Mouse (Mus musculus) stomach, embryonic 16.5 days (tissue): ENCODE measurements at regions not wholly inside any gene's neighbourhood (a gene's known extent, or its start where the extent isn't known, plus 50 kb on each side); places are given as distances from the start of the nearest gene placed in this dataset.

Experiments used
- ATAC-seq: fragments of 200-750 bp; cut with Nextera tagmentation; 2 replicates; pipeline ENCODE4 v1.8.0; 2017; ENCODE audit warnings: moderate number of reproducible peaks, moderate TSS enrichment; ENCODE audit not compliant: insufficient read depth, low FRiP score
- H3K27ac ChIP-seq: fragments of 300-500 bp; sonication (generic); 2 replicates; pipeline ENCODE4 v1.5.1; 2014; ENCODE audit warnings: low read length
- H3K27me3 ChIP-seq: fragments of 300-500 bp; sonication (generic); 2 replicates; pipeline ENCODE4 v1.6.1; 2014; ENCODE audit warnings: low read length, control low read depth, mixed read lengths; ENCODE audit not compliant: control insufficient read depth, insufficient read depth
- H3K36me3 ChIP-seq: fragments of 300-500 bp; sonication (generic); 2 replicates; pipeline ENCODE4 v1.6.1; 2014; ENCODE audit warnings: low read length; ENCODE audit not compliant: control insufficient read depth, insufficient read depth
- H3K4me1 ChIP-seq: fragments of 300-500 bp; sonication (generic); 2 replicates; pipeline ENCODE4 v1.6.1; 2014; ENCODE audit warnings: low read length, control low read depth, mixed read lengths; ENCODE audit not compliant: control insufficient read depth, insufficient read depth
- H3K4me2 ChIP-seq: fragments of 300-500 bp; sonication (generic); 2 replicates; pipeline ENCODE4 v1.6.1; 2014; ENCODE audit warnings: low read depth, low read length, mixed read lengths
- H3K4me3 ChIP-seq: fragments of 300-500 bp; sonication (generic); replicated peaks from 2 replicates; pipeline ENCODE4 v1.5.1; 2014; ENCODE audit warnings: mild to moderate bottlenecking, low read length
- H3K9ac ChIP-seq: fragments of 300-500 bp; sonication (generic); 2 replicates; pipeline ENCODE4 v1.6.1; 2014; ENCODE audit warnings: low read length
- H3K9me3 ChIP-seq: fragments of 300-500 bp; sonication (generic); replicated peaks from 2 replicates; pipeline ENCODE4 v1.6.1; 2016; ENCODE audit warnings: low read length, control low read depth; ENCODE audit not compliant: control insufficient read depth
- WGBS: fragments of 180-500 bp; shearing (Covaris S2); extraction: QIAGEN DNeasy Blood & Tissue Kit; methylation state at CpG from one replicate; pipeline ENCODE4 v1.1.7; 2014; 5-methylcytosine and 5-hydroxymethylcytosine counted together

DNA sequence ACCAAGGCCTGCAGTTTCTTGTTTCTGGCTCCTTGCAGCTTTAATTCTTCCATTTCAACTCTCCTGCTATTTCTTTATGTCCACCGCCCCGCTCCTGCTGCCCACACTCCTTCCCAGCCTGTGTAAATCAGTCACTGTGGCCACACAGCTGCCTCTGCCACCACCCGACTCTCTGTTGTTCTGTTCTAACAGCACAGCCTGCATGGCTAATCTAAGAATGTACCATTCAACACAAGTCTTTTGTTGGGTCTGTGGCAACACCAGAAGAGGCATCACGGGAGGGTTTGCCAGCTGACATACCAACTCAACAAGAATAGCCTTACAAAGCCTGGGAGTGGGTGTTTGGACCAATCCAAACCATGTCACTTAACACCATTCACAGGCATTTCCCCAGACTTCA lies 264.9 kb upstream of the Pum3 start:
- H3K9ac ChIP-seq: no peak overlapping the region
- H3K27me3 ChIP-seq: no peaks in the 10 kb centered on the region
- H3K4me3 ChIP-seq: no peak overlapping the region
- no peaks in the 10 kb centered on the region for H3K9me3 ChIP-seq
- no peaks in the 10 kb centered on the region for H3K36me3 ChIP-seq
- no peak for ATAC-seq
- H3K4me1 ChIP-seq: no peaks in the 10 kb centered on the region
- 82% methylated on average over 4 of the region's 4 CpGs for WGBS
- no peak overlapping the region for H3K27ac ChIP-seq
- no peak overlapping the region for H3K4me2 ChIP-seq

DNA sequence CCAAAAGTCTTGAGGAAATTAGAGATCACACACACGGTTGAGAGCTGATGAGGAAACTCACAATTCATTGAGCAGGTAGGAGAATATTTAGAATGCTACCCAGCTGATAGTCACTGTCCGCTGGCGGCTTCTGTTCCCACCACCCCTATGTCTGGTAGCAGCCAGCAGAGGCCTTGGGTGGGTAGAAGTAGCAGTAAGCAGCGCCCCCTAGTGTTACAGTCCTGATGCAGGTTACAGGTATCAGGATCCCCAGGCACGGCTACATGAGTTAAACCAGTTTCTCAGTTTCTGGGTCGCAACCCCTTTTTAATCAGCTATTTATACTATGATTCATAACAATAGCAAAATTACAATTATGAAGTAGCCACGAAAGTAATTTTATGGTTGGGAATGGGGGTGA lies 264.1 kb upstream of the Pum3 start:
- H3K4me3 ChIP-seq: no peak overlapping the region
- H3K27me3 ChIP-seq: no peaks in the 10 kb centered on the region
- H3K4me2 ChIP-seq: no peak overlapping the region
- 78% methylated on average over 7 of the region's 7 CpGs for WGBS
- H3K9ac ChIP-seq: no peak overlapping the region
- H3K4me1 ChIP-seq: no peaks in the 10 kb centered on the region
- H3K27ac ChIP-seq: no peak overlapping the region
- H3K9me3 ChIP-seq: no peaks in the 10 kb centered on the region
- ATAC-seq: no peak
- H3K36me3 ChIP-seq: no peaks in the 10 kb centered on the region

DNA sequence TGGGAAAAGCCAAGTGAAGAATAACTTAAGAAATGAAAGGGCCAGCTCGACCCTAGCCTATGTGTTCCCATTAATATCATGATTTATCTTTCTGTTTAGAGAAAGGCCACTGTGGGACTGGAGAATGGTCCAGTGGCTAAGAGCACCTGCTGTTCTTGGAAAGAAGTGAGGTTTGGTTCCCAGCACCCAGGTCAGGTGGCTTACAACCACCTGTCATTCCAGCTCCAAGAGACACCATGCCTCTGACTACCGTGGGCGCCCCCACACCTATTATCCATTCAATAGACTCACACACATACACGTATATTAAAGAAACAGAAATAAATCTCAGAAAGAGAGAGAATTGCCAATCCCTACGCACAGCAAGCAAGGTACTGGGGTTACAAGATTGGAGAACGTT lies 263.3 kb upstream of the Pum3 start:
- no peak overlapping the region for H3K4me2 ChIP-seq
- no peak overlapping the region for H3K27ac ChIP-seq
- H3K9me3 ChIP-seq: no peaks in the 10 kb centered on the region
- H3K9ac ChIP-seq: no peak overlapping the region
- WGBS: 84% methylated on average over 6 of the region's 6 CpGs
- H3K27me3 ChIP-seq: no peaks in the 10 kb centered on the region
- ATAC-seq: no peak
- no peaks in the 10 kb centered on the region for H3K4me1 ChIP-seq
- H3K36me3 ChIP-seq: no peaks in the 10 kb centered on the region
- no peak overlapping the region for H3K4me3 ChIP-seq

DNA sequence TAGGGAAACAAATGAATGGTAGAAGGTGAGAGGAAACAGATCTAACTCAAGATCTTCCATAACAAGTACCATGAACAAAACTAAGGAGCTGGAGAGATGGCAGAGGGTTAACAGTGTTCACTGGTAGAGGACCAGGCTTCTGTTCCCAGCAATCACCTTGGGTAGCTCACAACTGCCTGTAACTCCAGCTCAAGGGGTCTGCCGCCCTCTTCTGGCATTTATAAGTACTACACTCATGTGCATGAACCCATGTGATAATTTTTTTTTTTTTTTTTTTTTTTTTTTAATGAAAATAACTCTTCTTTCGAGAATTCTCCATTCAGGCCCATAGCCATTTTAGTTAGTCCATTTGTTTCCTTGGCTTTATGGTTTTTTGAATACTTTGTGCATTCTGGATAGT lies 253.8 kb upstream of the Pum3 start:
- H3K27me3 ChIP-seq: no peaks in the 10 kb centered on the region
- H3K4me1 ChIP-seq: no peaks in the 10 kb centered on the region
- ATAC-seq: no peak
- no peaks in the 10 kb centered on the region for H3K9me3 ChIP-seq
- no peak overlapping the region for H3K9ac ChIP-seq
- 50% methylated on average over 2 of the region's 2 CpGs for WGBS
- no peaks in the 10 kb centered on the region for H3K36me3 ChIP-seq
- no peak overlapping the region for H3K4me2 ChIP-seq
- H3K4me3 ChIP-seq: no peak overlapping the region
- H3K27ac ChIP-seq: no peak overlapping the region

DNA sequence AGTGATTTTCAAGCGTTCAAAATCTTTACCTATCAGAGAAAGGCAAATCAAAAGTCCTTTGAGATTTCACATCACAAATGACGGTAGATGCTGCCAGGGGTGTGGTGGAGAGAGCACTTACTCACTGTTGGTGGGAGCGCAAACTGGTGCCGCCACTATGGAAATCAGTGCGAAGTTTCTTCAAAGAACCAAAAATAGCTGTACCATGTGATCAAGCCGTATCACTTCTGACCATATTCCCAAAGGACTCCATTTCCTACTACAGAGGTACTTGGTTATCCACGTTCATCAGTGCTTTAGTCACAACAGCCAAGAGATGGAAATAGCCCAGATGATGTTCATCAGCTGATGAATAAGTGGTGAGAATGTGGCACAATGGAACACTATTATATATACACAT lies 249.8 kb upstream of the Pum3 start:
- 82% methylated on average over 7 of the region's 7 CpGs for WGBS
- H3K27ac ChIP-seq: no peak overlapping the region
- H3K4me1 ChIP-seq: no peaks in the 10 kb centered on the region
- no peaks in the 10 kb centered on the region for H3K36me3 ChIP-seq
- no peak overlapping the region for H3K9ac ChIP-seq
- no peaks in the 10 kb centered on the region for H3K27me3 ChIP-seq
- no peak overlapping the region for H3K4me2 ChIP-seq
- no peaks in the 10 kb centered on the region for H3K9me3 ChIP-seq
- no peak for ATAC-seq
- H3K4me3 ChIP-seq: no peak overlapping the region

DNA sequence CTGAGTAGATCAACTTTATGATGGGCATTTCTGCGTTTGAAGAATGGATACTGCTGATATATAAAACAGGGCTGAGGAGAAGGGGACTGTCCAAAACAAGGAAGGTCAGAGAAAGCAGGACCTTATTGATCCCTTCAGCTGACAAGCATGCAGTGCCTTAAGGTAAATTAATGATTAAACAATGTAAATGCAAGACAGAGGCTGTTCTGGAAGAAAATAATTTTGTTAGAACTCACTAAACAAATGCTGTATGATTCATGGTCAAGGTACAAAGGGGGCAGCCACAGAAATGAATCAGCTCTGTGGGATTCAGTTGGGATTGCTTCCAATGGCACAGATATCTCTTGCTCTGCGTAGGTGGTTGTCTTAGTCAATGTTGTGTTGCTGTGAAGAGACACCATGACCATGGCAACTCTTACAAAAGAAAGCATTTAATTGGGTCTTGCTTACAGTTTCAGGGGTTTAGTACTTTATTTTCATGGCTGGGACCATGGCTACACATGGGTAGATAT lies 243.1 kb upstream of the Pum3 start:
- H3K4me2 ChIP-seq: no peak overlapping the region
- no peaks in the 10 kb centered on the region for H3K36me3 ChIP-seq
- H3K4me3 ChIP-seq: no peak overlapping the region
- no peaks in the 10 kb centered on the region for H3K4me1 ChIP-seq
- no peaks in the 10 kb centered on the region for H3K9me3 ChIP-seq
- H3K9ac ChIP-seq: no peak overlapping the region
- no peaks in the 10 kb centered on the region for H3K27me3 ChIP-seq
- H3K27ac ChIP-seq: no peak overlapping the region
- no peak for ATAC-seq
- WGBS: 74% methylated on average over 2 of the region's 2 CpGs

DNA sequence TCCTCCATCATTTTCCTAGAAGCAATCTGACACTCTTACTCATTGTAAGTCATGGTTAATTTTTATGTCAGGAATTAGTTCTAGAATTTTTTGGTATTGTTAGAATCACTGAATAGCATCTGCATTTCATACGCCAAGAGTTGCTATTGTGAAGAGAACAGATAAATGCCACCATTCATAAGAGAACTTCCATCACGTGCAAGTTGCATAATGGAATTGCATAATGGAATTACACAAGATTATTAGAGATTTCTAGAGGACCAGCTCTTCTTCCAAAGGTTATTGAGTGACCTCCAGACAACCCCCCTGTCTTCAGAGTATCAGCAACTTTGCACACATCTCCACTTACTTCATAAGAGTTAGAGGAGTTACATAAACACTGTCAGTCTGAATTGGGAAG lies 233.7 kb upstream of the Pum3 start:
- no peak for ATAC-seq
- Histone ChIP-seq H3K4me1 (no peaks in the 10 kb centered on the region), H3K36me3 (no peaks in the 10 kb centered on the region), H3K9me3 (no peaks in the 10 kb centered on the region), H3K9ac (no peak overlapping the region), H3K4me2 (no peak overlapping the region), H3K27me3 (no peaks in the 10 kb centered on the region), H3K4me3 (no peak overlapping the region), H3K27ac (no peak overlapping the region)
- WGBS: 70% methylated on average over 2 of the region's 2 CpGs

DNA sequence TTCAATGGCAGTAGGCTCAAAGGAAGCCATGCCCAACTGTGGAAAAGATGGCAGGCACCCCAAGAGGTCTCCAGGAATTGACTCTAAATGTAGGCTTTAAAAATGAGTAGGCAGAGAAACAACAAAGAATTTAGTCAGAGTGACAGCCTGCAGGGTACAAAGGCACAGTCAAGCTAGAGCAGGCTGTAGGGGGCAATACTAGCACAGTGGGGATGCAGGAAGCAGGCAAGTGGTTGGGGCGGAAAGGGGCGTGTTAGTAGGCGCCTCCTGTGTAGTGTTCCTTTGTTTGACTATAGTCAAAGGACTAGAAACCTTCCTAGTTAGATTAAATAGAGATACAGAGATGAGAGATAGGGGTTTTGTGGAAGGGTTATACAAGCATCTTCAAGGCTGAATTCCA lies 211.4 kb upstream of the Pum3 start:
- no peak for ATAC-seq

DNA sequence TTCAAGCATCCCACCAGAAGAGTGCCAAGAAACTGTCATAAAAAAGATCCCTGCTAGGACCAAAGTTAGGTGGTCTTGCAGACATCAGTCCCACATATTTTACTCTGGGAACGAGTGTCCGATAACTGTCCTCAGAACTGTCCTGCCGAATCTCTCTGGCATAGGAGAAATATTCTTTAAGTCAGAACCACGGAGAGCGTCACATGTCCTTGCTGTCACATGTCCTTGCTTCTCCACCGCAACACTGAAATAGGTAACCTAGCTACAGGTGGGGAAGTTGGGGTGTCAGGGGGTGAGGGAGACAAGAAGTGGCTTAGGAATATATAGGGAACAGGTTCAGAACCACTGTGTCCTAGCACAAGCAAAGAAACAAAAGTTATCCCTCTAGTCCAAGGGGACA lies 203.5 kb upstream of the Pum3 start:
- H3K27me3 ChIP-seq: no peaks in the 10 kb centered on the region
- H3K9me3 ChIP-seq: no peaks in the 10 kb centered on the region
- ATAC-seq: no peak
- no peak overlapping the region for H3K4me3 ChIP-seq
- no peak overlapping the region for H3K4me2 ChIP-seq
- H3K9ac ChIP-seq: no peak overlapping the region
- no peaks in the 10 kb centered on the region for H3K36me3 ChIP-seq
- no peak overlapping the region for H3K27ac ChIP-seq
- H3K4me1 ChIP-seq: no peaks in the 10 kb centered on the region
- WGBS: 69% methylated on average over 6 of the region's 6 CpGs

More for the DNA sequence above, 211.4 kb upstream of the Pum3 start:
- Histone ChIP-seq H3K9me3 (no peaks in the 10 kb centered on the region), H3K4me2 (no peak overlapping the region), H3K27me3 (no peaks in the 10 kb centered on the region), H3K27ac (no peak overlapping the region), H3K4me1 (no peaks in the 10 kb centered on the region), H3K9ac (no peak overlapping the region), H3K36me3 (no peaks in the 10 kb centered on the region), H3K4me3 (no peak overlapping the region)
- 47% methylated on average over 3 of the region's 3 CpGs for WGBS

DNA sequence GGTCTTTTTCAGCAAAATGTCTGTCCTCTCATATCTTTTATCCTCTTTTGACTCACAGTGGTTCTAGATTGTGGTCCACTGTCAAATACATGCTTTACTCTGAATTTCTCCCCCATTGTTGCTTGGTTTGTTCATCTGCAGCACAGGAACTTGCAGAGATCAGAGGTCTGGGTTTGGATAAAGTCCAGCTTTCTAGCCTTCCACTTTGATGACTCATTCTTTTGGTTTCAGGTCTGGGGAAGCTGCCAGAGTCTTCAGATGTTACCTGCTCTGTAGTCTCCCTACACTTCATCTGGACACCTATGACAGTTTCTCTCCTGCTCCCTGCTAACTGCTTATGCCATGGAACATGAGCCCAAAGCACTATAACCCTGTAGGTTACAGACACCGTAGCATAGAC lies 198.0 kb upstream of the Pum3 start:
- Histone ChIP-seq H3K27ac (no peak overlapping the region), H3K9ac (no peak overlapping the region), H3K4me2 (no peak overlapping the region), H3K27me3 (no peaks in the 10 kb centered on the region), H3K4me1 (no peaks in the 10 kb centered on the region), H3K36me3 (no peaks in the 10 kb centered on the region), H3K9me3 (no peaks in the 10 kb centered on the region), H3K4me3 (no peak overlapping the region)
- 82% methylated on average over 1 of the region's 1 CpGs for WGBS
- ATAC-seq: no peak
